Comparison of ENCODE assay signal across 27 mouse cellular contexts in the genomic region with DNA sequence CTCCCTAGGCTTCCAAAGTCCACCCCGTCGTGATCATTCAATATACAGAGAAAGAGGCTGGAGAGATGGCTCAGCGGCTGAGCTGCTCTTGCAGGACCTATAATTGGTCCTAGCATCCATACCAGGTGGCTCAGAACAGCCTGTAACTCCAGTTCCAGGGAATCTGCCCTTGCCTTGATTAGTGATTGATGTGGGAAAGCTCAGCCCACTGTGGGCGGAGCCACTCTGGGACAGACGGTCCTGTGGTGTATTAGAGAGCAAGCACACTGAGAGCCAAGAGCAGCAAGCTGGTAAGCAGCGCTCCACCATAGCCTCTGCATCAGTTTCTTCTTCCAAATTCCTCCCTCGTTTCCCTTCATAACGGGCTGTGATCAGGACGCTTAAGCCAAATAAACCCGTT.
DNase-seq lines count a peak whose midpoint lies in the region; ATAC-seq lines count a peak whose summit lies in the region.
"Had no signal": no experiment of that assay in that cellular context is flagged by ENCODE, and none has a peak within 500 bp of the region (broad histone marks: within the 10 kb centered on the region; RNA-seq: fewer than 3 reads in every experiment).

No protein-coding gene starts in this region.

- no peaks in the 10 kb centered on the region for H3K9me3 ChIP-seq in kidney, embryonic 14.5 days (ENCODE audit: control insufficient read depth, low read length)
- H3K9me3 ChIP-seq in midbrain, embryonic 15.5 days = no peaks in the 10 kb centered on the region
- H3K9me3 ChIP-seq: embryonic facial prominence, embryonic 12.5 days; forebrain, embryonic 13.5 days; G1E; heart, embryonic 10.5 days; kidney, embryonic 15.5 days; liver, embryonic 15.5 days; neural tube, embryonic 13.5 days had no signal

- H3K4me1 ChIP-seq in kidney, embryonic 14.5 days (ENCODE audit: control insufficient read depth, insufficient read depth, low read length) = 0 out of 2 replicates have a peak, but pooled peaks cover 3% of the 10 kb centered on the region
- no peaks in the 10 kb centered on the region for H3K4me1 ChIP-seq in midbrain, embryonic 15.5 days
- H3K4me1 ChIP-seq: embryonic facial prominence, embryonic 12.5 days had no signal

- peak; percentile 20 for DNase-seq in adrenal gland, postnatal 14 days
- DNase-seq in adrenal gland, adult 8-10 months = no peak
- peak; percentile 34 for DNase-seq in kidney, adult 9 months
- peak; percentile 82 for DNase-seq in R1 (ENCODE audit: low read depth, low spot score)
- peak; percentile 66 for DNase-seq in testis, postnatal 14 days (ENCODE audit: low spot score)
- DNase-seq: cerebellum, adult 2 months; cerebellum, postnatal 36 days; gastrocnemius, postnatal 10 days; heart, postnatal 4 days; right cerebral cortex, postnatal 4 days had no signal

- H3K9ac ChIP-seq in kidney, embryonic 14.5 days (ENCODE audit: low read depth, low read length) = no peak overlapping the region
- H3K9ac ChIP-seq in midbrain, embryonic 15.5 days = no peak overlapping the region
- H3K9ac ChIP-seq: embryonic facial prominence, embryonic 12.5 days; forebrain, embryonic 13.5 days; hindbrain, embryonic 14.5 days; kidney, embryonic 15.5 days; liver, embryonic 15.5 days; neural tube, embryonic 13.5 days had no signal

- no peak overlapping the region for H3K27ac ChIP-seq in kidney, embryonic 14.5 days (ENCODE audit: low read depth, low read length)
- H3K27ac ChIP-seq in midbrain, embryonic 15.5 days = no peak overlapping the region
- H3K27ac ChIP-seq: embryonic facial prominence, embryonic 12.5 days; forebrain, embryonic 13.5 days; heart, embryonic 10.5 days; hindbrain, embryonic 14.5 days; kidney, embryonic 15.5 days; left cerebral cortex, adult 2 months; liver, embryonic 15.5 days; neural tube, embryonic 13.5 days had no signal

- no peak overlapping the region for H3K4me3 ChIP-seq in kidney, embryonic 14.5 days (ENCODE audit: low read length)
- no peak overlapping the region for H3K4me3 ChIP-seq in midbrain, embryonic 15.5 days
- H3K4me3 ChIP-seq: embryonic facial prominence, embryonic 12.5 days; forebrain, embryonic 13.5 days; heart, embryonic 10.5 days; kidney, embryonic 15.5 days; left cerebral cortex, adult 2 months; liver, embryonic 15.5 days; myocyte; neural tube, embryonic 13.5 days had no signal

- H3K36me3 ChIP-seq in kidney, embryonic 14.5 days (ENCODE audit: control insufficient read depth, insufficient read depth, low read length) = no peaks in the 10 kb centered on the region
- no peaks in the 10 kb centered on the region for H3K36me3 ChIP-seq in midbrain, embryonic 15.5 days (replicated peaks)
- H3K36me3 ChIP-seq: heart, embryonic 10.5 days; kidney, embryonic 15.5 days; liver, embryonic 15.5 days; neural tube, embryonic 13.5 days had no signal

- H3K4me2 ChIP-seq in kidney, embryonic 14.5 days (replicated peaks; ENCODE audit: low read depth, low read length) = no peak overlapping the region
- H3K4me2 ChIP-seq in midbrain, embryonic 15.5 days = no peak overlapping the region
- H3K4me2 ChIP-seq: embryonic facial prominence, embryonic 12.5 days; forebrain, embryonic 13.5 days; hindbrain, embryonic 14.5 days; kidney, embryonic 15.5 days; liver, embryonic 15.5 days; neural tube, embryonic 13.5 days had no signal

- WGBS in kidney, embryonic 14.5 days = 55% methylated on average over 10 of the region's 10 CpGs
- 62% methylated on average over 10 of the region's 10 CpGs for WGBS in midbrain, embryonic 15.5 days

- no peak for ATAC-seq in kidney, embryonic 14.5 days (ENCODE audit: low FRiP score, low TSS enrichment)
- no peak for ATAC-seq in midbrain, embryonic 15.5 days (replicated peaks)
- ATAC-seq: activated CD4-positive, CD25-positive, alpha-beta regulatory T cell, adult 4 months; CD4-positive, CD25-positive, alpha-beta regulatory T cell, adult 4 months; forebrain, embryonic 13.5 days; inflammation-experienced regulatory T-cells, adult 6 months; midbrain, embryonic 16.5 days; Patski had no signal

- H3K27me3 ChIP-seq in kidney, embryonic 14.5 days (ENCODE audit: control insufficient read depth, insufficient read depth, low read length) = no peaks in the 10 kb centered on the region
- H3K27me3 ChIP-seq in midbrain, embryonic 15.5 days (replicated peaks) = no peaks in the 10 kb centered on the region
- H3K27me3 ChIP-seq: embryonic facial prominence, embryonic 12.5 days; forebrain, embryonic 13.5 days; kidney, embryonic 15.5 days; liver, embryonic 15.5 days; neural tube, embryonic 13.5 days; Patski had no signal
